In genomic region chr2:72157561-72157960, GRCm38 (mm10) we compare ENCODE assay signal across 9 mouse cellular contexts.
A peak's percentile ranks its signal among the peaks of the same experiment; 100 is the strongest.
DNase-seq lines count a peak whose midpoint lies in the region; ATAC-seq lines count a peak whose summit lies in the region.
"Had no signal": no experiment of that assay in that cellular context is flagged by ENCODE, and none has a peak within 500 bp of the region (broad histone marks: within the 10 kb centered on the region; RNA-seq: fewer than 3 reads in every experiment).

No protein-coding gene starts in this region.

- H3K9me3 ChIP-seq in heart, embryonic 15.5 days (replicated peaks): no peaks in the 10 kb centered on the region
- H3K9me3 ChIP-seq in embryonic facial prominence, embryonic 10.5 days: no peaks in the 10 kb centered on the region
- H3K9me3 ChIP-seq: neural tube, embryonic 12.5 days had no signal

- peak overlapping the region; percentile 34; the same call in 1 of the 2 replicates for H3K4me2 ChIP-seq in heart, embryonic 15.5 days
- H3K4me2 ChIP-seq: neural tube, embryonic 12.5 days had no signal

- H3K4me1 ChIP-seq in heart, embryonic 15.5 days (replicated peaks): peaks cover 21% of the 10 kb centered on the region
- H3K4me1 ChIP-seq in embryonic facial prominence, embryonic 10.5 days: peaks cover 8% of the 10 kb centered on the region; the same call in 1 of the 2 replicates

- H3K27ac ChIP-seq in heart, embryonic 15.5 days: peak overlapping the region; percentile 21
- no peak overlapping the region; the same call in 1 of the 2 replicates for H3K27ac ChIP-seq in embryonic facial prominence, embryonic 10.5 days (replicated peaks)
- H3K27ac ChIP-seq: neural tube, embryonic 12.5 days had no signal

- WGBS in heart, embryonic 15.5 days: 10% methylated on average over 9 of the region's 9 CpGs
- 55% methylated on average over 9 of the region's 9 CpGs for WGBS in embryonic facial prominence, embryonic 10.5 days

- no peak for DNase-seq in heart, adult 18-20 months
- DNase-seq in B cell, adult 2 months: peak; percentile 22 to 26
- DNase-seq in embryonic facial prominence, embryonic 10.5 days (ENCODE audit: low spot score): peak; percentile 24
- DNase-seq in spleen, postnatal 14 days (ENCODE audit: low spot score in 2 of 2): no peak
- no peak for DNase-seq in adrenal gland, postnatal 25 days
- no peak for DNase-seq in spleen, postnatal 4 days (ENCODE audit: low spot score in 2 of 2)

- H3K9ac ChIP-seq in heart, embryonic 15.5 days: no peak overlapping the region
- H3K9ac ChIP-seq: neural tube, embryonic 12.5 days had no signal

- ATAC-seq in heart, embryonic 15.5 days (replicated peaks; ENCODE audit: insufficient number of reproducible peaks, insufficient read depth, low FRiP score, low read depth): 0 out of 2 replicates have a peak, but pooled peaks have one; percentile 55
- 0 out of 2 replicates have a peak, but pooled peaks have one; percentile 15 for ATAC-seq in megakaryocyte, adult 5-6 weeks (ENCODE audit: poor library complexity, severe bottlenecking)

- H3K27me3 ChIP-seq in heart, embryonic 15.5 days: no peaks in the 10 kb centered on the region
- H3K27me3 ChIP-seq in embryonic facial prominence, embryonic 10.5 days (replicated peaks; ENCODE audit: low read depth, poor library complexity, severe bottlenecking): peaks cover 4% of the 10 kb centered on the region; the same call in 1 of the 2 replicates
- H3K27me3 ChIP-seq: neural tube, embryonic 12.5 days had no signal

- no peaks in the 10 kb centered on the region for H3K36me3 ChIP-seq in heart, embryonic 15.5 days
- H3K36me3 ChIP-seq in embryonic facial prominence, embryonic 10.5 days (replicated peaks): no peaks in the 10 kb centered on the region
- H3K36me3 ChIP-seq: neural tube, embryonic 12.5 days had no signal

- H3K4me3 ChIP-seq in heart, embryonic 15.5 days: no peak overlapping the region
- no peak overlapping the region for H3K4me3 ChIP-seq in embryonic facial prominence, embryonic 10.5 days
- H3K4me3 ChIP-seq: neural tube, embryonic 12.5 days had no signal

Comparison
In these comparisons a context has a peak if more than half of its experiments do, and no peak if none do; other contexts are left out.
1. DNase-seq: peak in B cell, adult 2 months (2 of 2) and embryonic facial prominence, embryonic 10.5 days (single experiment); none in heart, adult 18-20 months (0 of 2), spleen, postnatal 14 days (0 of 2), adrenal gland, postnatal 25 days (single experiment) and spleen, postnatal 4 days (0 of 2).